Mouse (Mus musculus) brown adipose tissue, adult 24 weeks (tissue): Measurements from ENCODE around the gene Drc7. TPM values are rescaled to one million over a fixed set of nuclear protein-coding genes. Genes with fewer than 3 reads are reported as not detected.

Experiments
- polyA plus RNA-seq: library from polyadenylated mRNA; stranded (reverse); fragments of >200 nt; gene quantifications from 2 replicates; pipeline ENCODE4 v1.2.4, GENCODE M21; 2012; ENCODE audit not compliant: missing spikeins, insufficient read depth, insufficient read length

Drc7 gene
- polyA plus RNA-seq, 1 experiment: not detected

Other genes starting within 250 kb of the Drc7 start
- not detected in 2 replicates for gene Ccl17, start 244.7 kb upstream of the Drc7 start, polyA plus RNA-seq
- 313 and 387 TPM in 2 replicates for gene Coq9, start 216.8 kb upstream of the Drc7 start, polyA plus RNA-seq
- 61.4 and 80.8 TPM in 2 replicates for gene Ciapin1, start 216.7 kb upstream of the Drc7 start, polyA plus RNA-seq
- 55.0 and 64.8 TPM in 2 replicates for gene Polr2c, start 197.7 kb upstream of the Drc7 start, polyA plus RNA-seq
- gene Dok4, start 178.8 kb upstream of the Drc7 start, polyA plus RNA-seq: 3.8 and 8.4 TPM in 2 replicates
- gene Ccdc102a, start 137.0 kb upstream of the Drc7 start, polyA plus RNA-seq: 1.2 and 1.5 TPM in 2 replicates
- not detected in 2 replicates for gene Adgrg5, start 131.4 kb upstream of the Drc7 start, polyA plus RNA-seq
- 7.4 and 18.4 TPM in 2 replicates for gene Adgrg1, start 80.4 kb upstream of the Drc7 start, polyA plus RNA-seq
- gene Adgrg3, start 37.4 kb upstream of the Drc7 start, polyA plus RNA-seq: not detected in 2 replicates
- 4.7 and 6.2 TPM in 2 replicates for gene Katnb1, start 26.1 kb downstream of the Drc7 start, polyA plus RNA-seq
- 24.4 and 29.3 TPM in 2 replicates for gene Kifc3, start 147.7 kb downstream of the Drc7 start, polyA plus RNA-seq